Mouse (Mus musculus) ES-Bruce4 (cell line): ENCODE measurements around the gene Wdr44. TPM values are rescaled to one million over a fixed set of nuclear protein-coding genes. Genes with fewer than 3 reads are reported as not detected.

Experiments used
- H3K27ac ChIP-seq: 2 replicates; pipeline ENCODE4 v1.5.1; 2012; ENCODE audit warnings: low read length, inconsistent platforms; ENCODE audit not compliant: insufficient read depth
- H3K27me3 ChIP-seq: 2 replicates; pipeline ENCODE4 v1.6.1; 2012; ENCODE audit warnings: mild to moderate bottlenecking, low read length, inconsistent platforms; ENCODE audit not compliant: control insufficient read depth, poor library complexity, insufficient read depth, severe bottlenecking
- H3K36me3 ChIP-seq: 2 replicates; pipeline ENCODE4 v1.6.1; 2012; ENCODE audit warnings: inconsistent platforms, mild to moderate bottlenecking, low read length, moderate library complexity; ENCODE audit not compliant: control insufficient read depth, poor library complexity, insufficient read depth, severe bottlenecking
- H3K4me1 ChIP-seq: one replicate; pipeline ENCODE4 v1.8.1; 2011; ENCODE audit warnings: low read length; ENCODE audit not compliant: control insufficient read depth, insufficient read depth
- H3K4me3 ChIP-seq: 2 replicates; pipeline ENCODE4 v1.5.1; 2011; ENCODE audit warnings: low read depth, mild to moderate bottlenecking, low read length
- H3K9ac ChIP-seq: 2 replicates; pipeline ENCODE4 v1.6.1; 2012; ENCODE audit warnings: low read depth, mild to moderate bottlenecking, inconsistent platforms; ENCODE audit not compliant: poor library complexity, severe bottlenecking
- H3K9me3 ChIP-seq: replicated peaks from 2 replicates; pipeline ENCODE4 v1.6.1; 2012; ENCODE audit warnings: mild to moderate bottlenecking, low read length, inconsistent platforms; ENCODE audit not compliant: control insufficient read depth, poor library complexity, insufficient read depth, severe bottlenecking
- CTCF ChIP-seq: IDR thresholded peaks from one replicate; pipeline ENCODE4 v1.8.1; 2011; ENCODE audit warnings: low read depth, low read length
- EP300 ChIP-seq: IDR thresholded peaks from 2 replicates; pipeline ENCODE4 v1.6.1; 2011; ENCODE audit warnings: low read depth, low read length; ENCODE audit not compliant: insufficient read depth
- POLR2A ChIP-seq: IDR thresholded peaks from one replicate; pipeline ENCODE4 v1.8.1; 2011; ENCODE audit warnings: low read length; ENCODE audit not compliant: insufficient read depth
- polyA plus RNA-seq: library from polyadenylated mRNA; stranded (reverse); fragments of >200 nt; gene quantifications from 2 replicates; pipeline ENCODE4 v1.2.4, GENCODE M21; 2011; ENCODE audit warnings: low read depth; ENCODE audit not compliant: missing spikeins, insufficient read depth, insufficient read length

Gene Wdr44
- polyA plus RNA-seq, 1 experiment: 12.1 TPM

DNA sequence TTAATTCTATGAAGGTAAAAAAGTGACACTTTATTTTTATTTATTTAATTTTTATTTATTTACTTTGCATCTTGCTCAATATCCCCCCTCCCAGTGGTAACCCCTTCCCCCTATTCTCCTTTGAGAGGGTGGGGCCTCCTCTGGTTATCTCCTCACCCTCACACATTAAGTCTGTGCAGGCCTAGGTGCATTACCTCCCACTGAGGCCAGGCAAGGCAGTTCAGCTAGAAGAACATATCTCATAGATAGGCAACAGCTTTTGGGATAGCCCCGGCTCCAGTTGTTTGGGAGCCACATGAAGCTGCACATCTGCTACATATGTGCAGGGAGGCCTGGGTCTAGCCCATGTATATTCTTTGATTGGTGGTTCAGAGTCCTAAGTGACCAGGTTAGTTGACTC is 6.2 kb downstream of the Wdr44 start:
- Histone ChIP-seq H3K27me3 (no peaks in the 10 kb centered on the region), H3K4me1 (no peaks in the 10 kb centered on the region), H3K36me3 (no peaks in the 10 kb centered on the region), H3K9ac (no peak overlapping the region), H3K4me3 (no peak overlapping the region), H3K9me3 (no peaks in the 10 kb centered on the region), H3K27ac (no peak overlapping the region)
- TF ChIP-seq CTCF (no peak), POLR2A (no peak), EP300 (no peak)

DNA sequence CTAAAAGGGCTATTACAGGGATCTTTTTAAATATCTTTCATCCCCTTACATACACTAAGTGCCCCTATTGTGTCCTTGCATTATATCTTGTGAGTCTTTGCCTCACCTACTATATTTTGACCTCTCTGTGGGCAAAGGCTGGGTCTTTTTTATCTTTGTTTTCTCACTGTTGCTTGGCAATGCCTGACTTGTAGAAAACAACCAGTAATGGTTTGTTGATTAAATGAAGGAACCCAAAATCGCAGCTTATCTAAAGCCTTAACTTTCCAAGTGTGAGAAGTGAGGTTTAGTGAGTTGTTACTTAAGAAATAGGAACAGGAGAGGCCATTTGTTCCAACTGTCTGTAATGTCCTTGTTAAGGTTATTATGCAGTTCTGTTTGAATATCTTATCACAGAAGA is 24.4 kb downstream of the Wdr44 start:
- no peak overlapping the region for H3K4me3 ChIP-seq
- TF ChIP-seq POLR2A (no peak), EP300 (no peak), CTCF (no peak)
- H3K9ac ChIP-seq: no peak overlapping the region
- no peaks in the 10 kb centered on the region for H3K4me1 ChIP-seq
- no peaks in the 10 kb centered on the region for H3K36me3 ChIP-seq
- no peak overlapping the region for H3K27ac ChIP-seq
- no peaks in the 10 kb centered on the region for H3K27me3 ChIP-seq
- H3K9me3 ChIP-seq: no peaks in the 10 kb centered on the region

DNA sequence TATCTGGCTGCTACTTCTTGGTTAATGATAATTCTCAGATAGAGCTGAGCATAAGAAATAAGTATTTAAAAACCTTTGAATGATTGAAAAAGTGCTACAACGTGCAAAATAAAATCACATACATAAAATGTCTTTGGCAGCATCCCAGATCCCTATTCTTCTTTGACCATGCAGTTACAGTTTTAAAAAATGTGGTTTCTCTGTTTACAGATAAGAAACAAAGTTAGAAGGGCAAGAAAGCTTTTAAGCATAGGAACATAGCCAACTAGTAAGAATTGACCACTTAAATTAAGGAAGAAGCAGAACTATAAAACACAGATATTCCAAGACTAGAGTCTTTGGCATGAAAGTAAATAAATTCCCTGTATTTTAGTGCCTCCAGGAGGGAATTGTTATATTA is 34.6 kb downstream of the Wdr44 start:
- no peak for TF ChIP-seq EP300
- no peak for TF ChIP-seq POLR2A
- no peak overlapping the region for H3K4me3 ChIP-seq
- no peaks in the 10 kb centered on the region for H3K9me3 ChIP-seq
- H3K9ac ChIP-seq: no peak overlapping the region
- H3K4me1 ChIP-seq: no peaks in the 10 kb centered on the region
- no peak overlapping the region for H3K27ac ChIP-seq
- no peaks in the 10 kb centered on the region for H3K27me3 ChIP-seq
- H3K36me3 ChIP-seq: no peaks in the 10 kb centered on the region

DNA sequence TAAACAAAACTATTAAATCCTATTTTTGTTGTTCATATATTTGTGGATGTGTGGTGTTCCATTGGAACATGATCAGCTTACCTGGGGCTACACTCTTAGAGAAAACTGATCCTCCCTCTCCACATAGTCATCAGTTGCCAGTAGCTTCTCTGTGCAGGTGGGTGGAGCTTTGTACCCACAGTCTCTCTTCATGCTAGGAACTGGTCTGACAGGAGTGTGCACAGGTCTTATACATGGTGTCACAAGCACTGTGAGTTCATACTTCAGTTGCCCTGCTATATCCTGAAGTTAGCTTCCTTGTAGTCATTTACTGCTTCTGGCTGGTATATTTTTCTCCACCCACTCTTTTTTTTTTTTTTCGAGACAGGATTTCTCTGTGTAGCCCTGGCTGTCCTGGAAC is 61.8 kb downstream of the Wdr44 start:
- H3K4me3 ChIP-seq: no peak overlapping the region
- no peaks in the 10 kb centered on the region for H3K4me1 ChIP-seq
- H3K9ac ChIP-seq: no peak overlapping the region
- no peaks in the 10 kb centered on the region for H3K36me3 ChIP-seq
- TF ChIP-seq EP300 (no peak), POLR2A (no peak), CTCF (no peak)
- H3K27me3 ChIP-seq: no peaks in the 10 kb centered on the region
- H3K27ac ChIP-seq: no peak overlapping the region
- H3K9me3 ChIP-seq: no peaks in the 10 kb centered on the region

DNA sequence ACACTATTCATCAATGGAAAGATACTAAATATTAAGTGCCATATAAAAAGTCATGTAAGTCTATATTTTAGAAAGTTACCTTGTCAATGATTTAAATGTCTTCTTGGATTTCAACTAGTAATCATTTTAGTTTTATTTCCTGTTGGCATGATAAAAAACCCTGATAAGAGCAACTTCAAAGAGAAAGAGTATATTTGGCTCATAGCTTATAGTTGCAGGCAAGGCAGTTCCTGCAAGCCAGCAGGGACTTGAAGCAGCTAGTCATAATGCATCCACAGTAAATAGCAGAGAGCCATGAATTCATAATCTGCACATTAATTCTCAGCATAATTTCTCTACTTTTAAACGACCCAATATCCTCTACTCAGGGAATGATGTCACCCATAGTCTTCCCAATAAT is 75.0 kb downstream of the Wdr44 start:
- no peak overlapping the region for H3K4me3 ChIP-seq
- no peak overlapping the region for H3K9ac ChIP-seq
- H3K9me3 ChIP-seq: no peaks in the 10 kb centered on the region
- no peaks in the 10 kb centered on the region for H3K4me1 ChIP-seq
- H3K36me3 ChIP-seq: no peaks in the 10 kb centered on the region
- H3K27me3 ChIP-seq: no peaks in the 10 kb centered on the region
- H3K27ac ChIP-seq: no peak overlapping the region
- TF ChIP-seq CTCF: no peak
- TF ChIP-seq POLR2A: no peak

DNA sequence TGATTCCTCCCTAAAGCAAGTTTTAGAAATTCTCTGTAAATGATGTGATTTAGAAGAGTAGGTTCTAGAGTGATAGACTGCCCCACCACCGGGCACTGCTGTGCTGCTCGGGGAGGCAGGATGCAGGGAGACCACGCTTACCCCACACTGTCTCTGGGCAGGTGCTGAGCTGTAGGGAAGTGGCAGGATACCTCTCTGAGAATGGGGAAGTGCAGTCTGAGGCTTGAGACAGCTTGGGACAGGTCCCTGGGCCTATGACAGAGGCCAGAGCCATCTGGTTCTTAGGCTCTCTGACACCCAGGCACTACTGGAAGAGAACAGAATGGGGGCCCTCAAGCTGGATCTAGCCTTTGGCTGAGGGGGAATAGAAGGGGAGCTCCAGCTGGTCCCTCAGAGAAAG is 114.3 kb downstream of the Wdr44 start:
- TF ChIP-seq CTCF (no peak), EP300 (no peak), POLR2A (no peak)
- no peak overlapping the region for H3K27ac ChIP-seq
- no peak overlapping the region for H3K9ac ChIP-seq
- no peaks in the 10 kb centered on the region for H3K4me1 ChIP-seq
- H3K27me3 ChIP-seq: no peaks in the 10 kb centered on the region
- no peak overlapping the region for H3K4me3 ChIP-seq
- no peaks in the 10 kb centered on the region for H3K9me3 ChIP-seq
- H3K36me3 ChIP-seq: no peaks in the 10 kb centered on the region
